Mouse (Mus musculus) heart, embryonic 15.5 days (tissue): ENCODE measurements around the gene Foxj1. TPM values are rescaled to one million over a fixed set of nuclear protein-coding genes. Genes with fewer than 3 reads are reported as not detected.

Experiments
- ATAC-seq: fragments of 200-750 bp; cut with Nextera tagmentation; replicated peaks from 2 replicates; pipeline ENCODE4 v1.8.0; 2017; ENCODE audit warnings: low read depth, moderate TSS enrichment; ENCODE audit not compliant: insufficient number of reproducible peaks, insufficient read depth, low FRiP score
- H3K27ac ChIP-seq: fragments of 300-500 bp; sonication (generic); 2 replicates; pipeline ENCODE4 v1.5.1; 2015; ENCODE audit warnings: mild to moderate bottlenecking, inconsistent platforms
- H3K27me3 ChIP-seq: fragments of 300-500 bp; sonication (generic); 2 replicates; pipeline ENCODE4 v1.6.1; 2015; ENCODE audit warnings: inconsistent platforms
- H3K36me3 ChIP-seq: fragments of 300-500 bp; sonication (generic); 2 replicates; pipeline ENCODE4 v1.6.1; 2015; ENCODE audit warnings: mild to moderate bottlenecking, inconsistent platforms
- H3K4me1 ChIP-seq: fragments of 300-500 bp; sonication (generic); replicated peaks from 2 replicates; pipeline ENCODE4 v1.6.1; 2015; ENCODE audit warnings: inconsistent platforms
- H3K4me2 ChIP-seq: fragments of 300-500 bp; sonication (generic); 2 replicates; pipeline ENCODE4 v1.6.1; 2015; ENCODE audit warnings: inconsistent platforms, mild to moderate bottlenecking, moderate library complexity
- H3K4me3 ChIP-seq: fragments of 300-500 bp; sonication (generic); 2 replicates; pipeline ENCODE4 v1.5.1; 2015; ENCODE audit warnings: mild to moderate bottlenecking, inconsistent platforms
- H3K9ac ChIP-seq: fragments of 300-500 bp; sonication (generic); 2 replicates; pipeline ENCODE4 v1.6.1; 2015; ENCODE audit warnings: mild to moderate bottlenecking, inconsistent platforms
- H3K9me3 ChIP-seq: fragments of 300-500 bp; sonication (generic); replicated peaks from 2 replicates; pipeline ENCODE4 v1.6.1; 2016; ENCODE audit warnings: inconsistent platforms
- WGBS: fragments of 180-500 bp; shearing (Covaris S2); methylation state at CpG from one replicate; pipeline ENCODE4 v1.1.7; 2015; ENCODE audit warnings: mixed read lengths; 5-methylcytosine and 5-hydroxymethylcytosine counted together
- polyA plus RNA-seq: library from polyadenylated mRNA; unstranded; fragments of >200 nt; fragmentation: Nextera tagmentation; extraction: Ambion mirVana; gene quantifications from 2 replicates; pipeline ENCODE4 v1.2.1, GENCODE M21; 2015

Gene Foxj1
- polyA plus RNA-seq, 1 experiment from 2014 or later, result 0.89 TPM

- ATAC-seq, result no peak
- 82% methylated on average over 11 of the region's 11 CpGs for WGBS
Observed at GRCm38 (mm10) chr11:116298221-116298620, 37.0 kb downstream of the Foxj1 start.

GRCm38 (mm10) chr11:116297017-116297416, 38.2 kb downstream of the Foxj1 start:
- Histone ChIP-seq H3K4me2 (no peak overlapping the region), H3K4me1 (no peaks in the 10 kb centered on the region), H3K9ac (no peak overlapping the region), H3K27me3 (no peaks in the 10 kb centered on the region), H3K4me3 (no peak overlapping the region), H3K27ac (no peak overlapping the region), H3K9me3 (no peaks in the 10 kb centered on the region), H3K36me3 (peaks cover 67% of the 10 kb centered on the region)
- 54% methylated on average over 3 of the region's 3 CpGs for WGBS
- no peak for ATAC-seq

More at GRCm38 (mm10) chr11:116298221-116298620, 37.0 kb downstream of the Foxj1 start:
- H3K4me3 ChIP-seq, result no peak overlapping the region
- peaks cover 73% of the 10 kb centered on the region for H3K36me3 ChIP-seq
- no peaks in the 10 kb centered on the region for H3K9me3 ChIP-seq
- H3K4me2 ChIP-seq, result no peak overlapping the region
- H3K4me1 ChIP-seq, result no peaks in the 10 kb centered on the region
- no peak overlapping the region for H3K27ac ChIP-seq
- no peak overlapping the region for H3K9ac ChIP-seq
- H3K27me3 ChIP-seq, result no peaks in the 10 kb centered on the region

GRCm38 (mm10) chr11:116296191-116296734, 38.9 kb downstream of the Foxj1 start:
- H3K36me3 ChIP-seq, result peaks cover 66% of the 10 kb centered on the region

GRCm38 (mm10) chr11:116294319-116294718, 40.9 kb downstream of the Foxj1 start:
- Histone ChIP-seq H3K36me3 (peaks cover 59% of the 10 kb centered on the region), H3K27ac (no peak overlapping the region), H3K9me3 (no peaks in the 10 kb centered on the region), H3K4me1 (peaks cover 8% of the 10 kb centered on the region; the same call in 1 of the 2 replicates), H3K9ac (no peak overlapping the region), H3K27me3 (no peaks in the 10 kb centered on the region), H3K4me3 (no peak overlapping the region), H3K4me2 (no peak overlapping the region)
- no peak for ATAC-seq
- WGBS, result 29% methylated on average over 5 of the region's 5 CpGs

More at GRCm38 (mm10) chr11:116296191-116296734, 38.9 kb downstream of the Foxj1 start:
- Histone ChIP-seq H3K27ac (no peak overlapping the region), H3K4me3 (no peak overlapping the region), H3K4me1 (peaks cover under 1% of the 10 kb centered on the region; the same call in 1 of the 2 replicates), H3K9ac (no peak overlapping the region), H3K9me3 (no peaks in the 10 kb centered on the region), H3K27me3 (no peaks in the 10 kb centered on the region), H3K4me2 (no peak overlapping the region)
- WGBS, result 86% methylated on average over 8 of the region's 8 CpGs
- no peak for ATAC-seq

GRCm38 (mm10) chr11:116293538-116294137, 41.6 kb downstream of the Foxj1 start:
- no peaks in the 10 kb centered on the region for H3K27me3 ChIP-seq
- no peak overlapping the region for H3K4me2 ChIP-seq
- H3K27ac ChIP-seq, result no peak overlapping the region
- peaks cover 58% of the 10 kb centered on the region for H3K36me3 ChIP-seq
- H3K9me3 ChIP-seq, result no peaks in the 10 kb centered on the region
- H3K9ac ChIP-seq, result no peak overlapping the region
- H3K4me1 ChIP-seq, result peaks cover 8% of the 10 kb centered on the region; the same call in 1 of the 2 replicates
- WGBS, result 88% methylated on average over 12 of the region's 12 CpGs
- no peak for ATAC-seq
- no peak overlapping the region for H3K4me3 ChIP-seq

GRCm38 (mm10) chr11:116292401-116292800, 42.8 kb downstream of the Foxj1 start:
- peaks cover 8% of the 10 kb centered on the region; the same call in 1 of the 2 replicates for H3K4me1 ChIP-seq
- no peak overlapping the region for H3K4me3 ChIP-seq
- 92% methylated on average over 13 of the region's 13 CpGs for WGBS
- H3K36me3 ChIP-seq, result peaks cover 68% of the 10 kb centered on the region
- H3K9ac ChIP-seq, result no peak overlapping the region
- H3K27me3 ChIP-seq, result no peaks in the 10 kb centered on the region
- H3K9me3 ChIP-seq, result no peaks in the 10 kb centered on the region
- ATAC-seq, result no peak
- H3K4me2 ChIP-seq, result no peak overlapping the region
- H3K27ac ChIP-seq, result no peak overlapping the region

- no peak overlapping the region for H3K4me3 ChIP-seq
- no peak overlapping the region for H3K4me2 ChIP-seq
- H3K36me3 ChIP-seq, result peaks cover 56% of the 10 kb centered on the region
- no peak overlapping the region; the same call in 1 of the 2 replicates for H3K27ac ChIP-seq
- 48% methylated on average over 8 of the region's 8 CpGs for WGBS
- H3K27me3 ChIP-seq, result peaks cover 4% of the 10 kb centered on the region; the same call in 1 of the 2 replicates
- ATAC-seq, result no peak; the same call in 1 of the 2 replicates
- H3K9ac ChIP-seq, result no peak overlapping the region
- H3K4me1 ChIP-seq, result peaks cover 8% of the 10 kb centered on the region; the same call in 1 of the 2 replicates
- H3K9me3 ChIP-seq, result no peaks in the 10 kb centered on the region
Observed at GRCm38 (mm10) chr11:116290556-116290955, 44.6 kb downstream of the Foxj1 start.

GRCm38 (mm10) chr11:116287351-116287750, 47.8 kb downstream of the Foxj1 start:
- H3K36me3 ChIP-seq, result peaks cover 39% of the 10 kb centered on the region
- no peak overlapping the region for H3K27ac ChIP-seq
- ATAC-seq, result no peak
- peaks cover 36% of the 10 kb centered on the region for H3K27me3 ChIP-seq
- no peak overlapping the region for H3K9ac ChIP-seq
- no peak overlapping the region for H3K4me2 ChIP-seq
- H3K9me3 ChIP-seq, result no peaks in the 10 kb centered on the region
- peaks cover 16% of the 10 kb centered on the region for H3K4me1 ChIP-seq
- WGBS, result 68% methylated on average over 5 of the region's 5 CpGs
- no peak overlapping the region for H3K4me3 ChIP-seq

- Histone ChIP-seq H3K27me3 (peaks cover 52% of the 10 kb centered on the region), H3K9ac (no peak overlapping the region), H3K9me3 (no peaks in the 10 kb centered on the region), H3K27ac (no peak overlapping the region), H3K36me3 (peaks cover 27% of the 10 kb centered on the region), H3K4me1 (peaks cover 28% of the 10 kb centered on the region), H3K4me3 (no peak overlapping the region), H3K4me2 (no peak overlapping the region)
- ATAC-seq, result no peak
- 54% methylated on average over 7 of the region's 7 CpGs for WGBS
Observed at GRCm38 (mm10) chr11:116285770-116286191, 49.4 kb downstream of the Foxj1 start.

GRCm38 (mm10) chr11:116283982-116284381, 51.2 kb downstream of the Foxj1 start:
- H3K4me2 ChIP-seq, result no peak overlapping the region
- H3K4me1 ChIP-seq, result peaks cover 25% of the 10 kb centered on the region
- H3K27ac ChIP-seq, result no peak overlapping the region
- H3K9me3 ChIP-seq, result no peaks in the 10 kb centered on the region
- no peak for ATAC-seq
- H3K27me3 ChIP-seq, result peaks cover 64% of the 10 kb centered on the region
- H3K36me3 ChIP-seq, result peaks cover 18% of the 10 kb centered on the region
- WGBS, result 49% methylated on average over 6 of the region's 6 CpGs
- H3K9ac ChIP-seq, result no peak overlapping the region
- H3K4me3 ChIP-seq, result no peak overlapping the region

GRCm38 (mm10) chr11:116282912-116283521, 52.2 kb downstream of the Foxj1 start:
- WGBS, result 11% methylated on average over 48 of the region's 48 CpGs
- H3K27me3 ChIP-seq, result peaks cover 64% of the 10 kb centered on the region
- H3K4me1 ChIP-seq, result peaks cover 25% of the 10 kb centered on the region
- H3K4me3 ChIP-seq, result no peak overlapping the region
- H3K27ac ChIP-seq, result no peak overlapping the region
- no peak overlapping the region for H3K4me2 ChIP-seq
- H3K36me3 ChIP-seq, result peaks cover 9% of the 10 kb centered on the region
- H3K9me3 ChIP-seq, result no peaks in the 10 kb centered on the region
- H3K9ac ChIP-seq, result no peak overlapping the region
- no peak for ATAC-seq
